Mouse (Mus musculus): Measurements from ENCODE around the gene Chpf2. TPM values are rescaled to one million over a fixed set of nuclear protein-coding genes. Genes with fewer than 3 reads are reported as not detected.

The Chpf2 gene
- polyA plus RNA-seq, 1 experiment: 25.7 TPM

- H3K27ac ChIP-seq (ENCODE audit: insufficient read depth, low read depth, low read length): no peak overlapping the region
- H3K4me1 ChIP-seq (ENCODE audit: control insufficient read depth, insufficient read depth, insufficient read length, low read length): no peaks in the 10 kb centered on the region
- no peak overlapping the region for H3K4me3 ChIP-seq (ENCODE audit: low read depth, low read length)
- 50% methylated on average over 3 of the region's 3 CpGs for WGBS
- TF ChIP-seq POLR2A (IDR thresholded peaks at IDR 0.05; ENCODE audit: low read depth, low read length): no peak
- no peak for TF ChIP-seq CTCF (IDR thresholded peaks at IDR 0.05; ENCODE audit: extremely low read depth, insufficient read length, insufficient replicate concordance, low read depth, low read length)
- no peaks in the 10 kb centered on the region for H3K27me3 ChIP-seq (ENCODE audit: control insufficient read depth, insufficient read depth, low read length)
- no peaks in the 10 kb centered on the region for H3K36me3 ChIP-seq (ENCODE audit: control insufficient read depth, insufficient read depth, low read length)
Measured at GRCm38 (mm10) chr5:24629712-24630111, 43.2 kb downstream of the Chpf2 start.

- TF ChIP-seq POLR2A (IDR thresholded peaks at IDR 0.05; ENCODE audit: low read depth, low read length) (no peak), CTCF (IDR thresholded peaks at IDR 0.05; ENCODE audit: extremely low read depth, insufficient read length, insufficient replicate concordance, low read depth, low read length) (no peak)
- no peak overlapping the region for H3K27ac ChIP-seq (ENCODE audit: insufficient read depth, low read depth, low read length)
- 23% methylated on average over 1 of the region's 1 CpGs for WGBS
- no peaks in the 10 kb centered on the region for H3K36me3 ChIP-seq (ENCODE audit: control insufficient read depth, insufficient read depth, low read length)
- H3K4me1 ChIP-seq (ENCODE audit: control insufficient read depth, insufficient read depth, insufficient read length, low read length): 0 out of 2 replicates have a peak, but pooled peaks cover 2% of the 10 kb centered on the region
- no peaks in the 10 kb centered on the region; the same call in 1 of the 2 replicates for H3K27me3 ChIP-seq (ENCODE audit: control insufficient read depth, insufficient read depth, low read length)
- H3K4me3 ChIP-seq (ENCODE audit: low read depth, low read length): no peak overlapping the region
Measured at GRCm38 (mm10) chr5:24635093-24635492, 48.6 kb downstream of the Chpf2 start.

- Histone ChIP-seq H3K4me3 (ENCODE audit: low read depth, low read length) (no peak overlapping the region), H3K4me1 (ENCODE audit: control insufficient read depth, insufficient read depth, insufficient read length, low read length) (0 out of 2 replicates have a peak, but pooled peaks cover 2% of the 10 kb centered on the region), H3K27ac (ENCODE audit: insufficient read depth, low read depth, low read length) (no peak overlapping the region), H3K27me3 (ENCODE audit: control insufficient read depth, insufficient read depth, low read length) (no peaks in the 10 kb centered on the region; the same call in 1 of the 2 replicates), H3K36me3 (ENCODE audit: control insufficient read depth, insufficient read depth, low read length) (no peaks in the 10 kb centered on the region)
- TF ChIP-seq POLR2A (IDR thresholded peaks at IDR 0.05; ENCODE audit: low read depth, low read length): no peak
- no peak for TF ChIP-seq CTCF (IDR thresholded peaks at IDR 0.05; ENCODE audit: extremely low read depth, insufficient read length, insufficient replicate concordance, low read depth, low read length)
- 74% methylated on average over 6 of the region's 6 CpGs for WGBS
Measured at GRCm38 (mm10) chr5:24635526-24636141, 49.1 kb downstream of the Chpf2 start.

GRCm38 (mm10) chr5:24636987-24637386 lies 50.4 kb downstream of the Chpf2 start:
- no peaks in the 10 kb centered on the region; the same call in 1 of the 2 replicates for H3K27me3 ChIP-seq (ENCODE audit: control insufficient read depth, insufficient read depth, low read length)
- TF ChIP-seq POLR2A (IDR thresholded peaks at IDR 0.05; ENCODE audit: low read depth, low read length) (no peak), CTCF (IDR thresholded peaks at IDR 0.05; ENCODE audit: extremely low read depth, insufficient read length, insufficient replicate concordance, low read depth, low read length) (no peak)
- H3K27ac ChIP-seq (ENCODE audit: insufficient read depth, low read depth, low read length): no peak overlapping the region
- H3K36me3 ChIP-seq (ENCODE audit: control insufficient read depth, insufficient read depth, low read length): no peaks in the 10 kb centered on the region
- 77% methylated on average over 4 of the region's 4 CpGs for WGBS
- H3K4me1 ChIP-seq (ENCODE audit: control insufficient read depth, insufficient read depth, insufficient read length, low read length): 0 out of 2 replicates have a peak, but pooled peaks cover 2% of the 10 kb centered on the region
- no peak overlapping the region for H3K4me3 ChIP-seq (ENCODE audit: low read depth, low read length)

- Histone ChIP-seq H3K36me3 (ENCODE audit: control insufficient read depth, insufficient read depth, low read length) (no peaks in the 10 kb centered on the region), H3K4me1 (ENCODE audit: control insufficient read depth, insufficient read depth, insufficient read length, low read length) (0 out of 2 replicates have a peak, but pooled peaks cover 2% of the 10 kb centered on the region), H3K27me3 (ENCODE audit: control insufficient read depth, insufficient read depth, low read length) (no peaks in the 10 kb centered on the region; the same call in 1 of the 2 replicates), H3K27ac (ENCODE audit: insufficient read depth, low read depth, low read length) (no peak overlapping the region), H3K4me3 (ENCODE audit: low read depth, low read length) (no peak overlapping the region)
- TF ChIP-seq POLR2A (IDR thresholded peaks at IDR 0.05; ENCODE audit: low read depth, low read length): no peak
- TF ChIP-seq CTCF (IDR thresholded peaks at IDR 0.05; ENCODE audit: extremely low read depth, insufficient read length, insufficient replicate concordance, low read depth, low read length): no peak
- 36% methylated on average over 6 of the region's 6 CpGs for WGBS
Measured at GRCm38 (mm10) chr5:24638131-24638530, 51.6 kb downstream of the Chpf2 start.

- TF ChIP-seq POLR2A (IDR thresholded peaks at IDR 0.05; ENCODE audit: low read depth, low read length): no peak
- no peak for TF ChIP-seq CTCF (IDR thresholded peaks at IDR 0.05; ENCODE audit: extremely low read depth, insufficient read length, insufficient replicate concordance, low read depth, low read length)
- H3K27ac ChIP-seq (ENCODE audit: insufficient read depth, low read depth, low read length): no peak overlapping the region
- no peaks in the 10 kb centered on the region for H3K36me3 ChIP-seq (ENCODE audit: control insufficient read depth, insufficient read depth, low read length)
- 0 out of 2 replicates have a peak, but pooled peaks cover 2% of the 10 kb centered on the region for H3K4me1 ChIP-seq (ENCODE audit: control insufficient read depth, insufficient read depth, insufficient read length, low read length)
- no peaks in the 10 kb centered on the region; the same call in 1 of the 2 replicates for H3K27me3 ChIP-seq (ENCODE audit: control insufficient read depth, insufficient read depth, low read length)
- no peak overlapping the region for H3K4me3 ChIP-seq (ENCODE audit: low read depth, low read length)
- 57% methylated on average over 6 of the region's 6 CpGs for WGBS
Measured at GRCm38 (mm10) chr5:24639081-24639480, 52.5 kb downstream of the Chpf2 start.

Other genes starting within 250 kb of the Chpf2 start
- gene Kcnh2, start 235.1 kb upstream of the Chpf2 start, polyA plus RNA-seq (2012; rRNA removed): 21.9 and 26.3 TPM in 2 replicates
- 2.8 and 4.0 TPM in 2 replicates for gene Nos3, start 221.9 kb upstream of the Chpf2 start, polyA plus RNA-seq (2012; rRNA removed)
- gene Atg9b, start 194.6 kb upstream of the Chpf2 start, polyA plus RNA-seq (2012; rRNA removed): 0.43 and 1.9 TPM in 2 replicates
- gene Abcb8, start 193.1 kb upstream of the Chpf2 start, polyA plus RNA-seq (2012; rRNA removed): 53.2 and 83.7 TPM in 2 replicates
- 0.58 and 1.9 TPM in 2 replicates for gene Asic3, start 173.3 kb upstream of the Chpf2 start, polyA plus RNA-seq (2012; rRNA removed)
- 34.0 and 64.7 TPM in 2 replicates for gene Cdk5, start 163.2 kb upstream of the Chpf2 start, polyA plus RNA-seq (2012; rRNA removed)
- 51.4 and 90.6 TPM in 2 replicates for gene Slc4a2, start 162.9 kb upstream of the Chpf2 start, polyA plus RNA-seq (2012; rRNA removed)
- 159 and 230 TPM in 2 replicates for gene Fastk, start 141.5 kb upstream of the Chpf2 start, polyA plus RNA-seq (2012; rRNA removed)
- 51.7 and 135 TPM in 2 replicates for gene Tmub1, start 138.9 kb upstream of the Chpf2 start, polyA plus RNA-seq (2012; rRNA removed)
- gene Agap3, start 134.6 kb upstream of the Chpf2 start, polyA plus RNA-seq (2012; rRNA removed): 31.4 and 59.4 TPM in 2 replicates
- not detected in 2 replicates for gene Gbx1, start 59.5 kb upstream of the Chpf2 start, polyA plus RNA-seq (2012; rRNA removed)
- gene Asb10, start 45.8 kb upstream of the Chpf2 start, polyA plus RNA-seq (2012; rRNA removed): 0.42 and 0.47 TPM in 2 replicates
- not detected in 2 replicates for gene 4931409K22Rik, start 29.9 kb upstream of the Chpf2 start, polyA plus RNA-seq (2012; rRNA removed)
- gene Abcf2, start 9.3 kb upstream of the Chpf2 start, polyA plus RNA-seq (2012; rRNA removed): 20.4 and 32.3 TPM in 2 replicates
- gene Smarcd3, start 37.7 kb downstream of the Chpf2 start, polyA plus RNA-seq (2012; rRNA removed): 8.5 and 9.0 TPM in 2 replicates
- gene Nub1, start 98.8 kb downstream of the Chpf2 start, polyA plus RNA-seq (2012; rRNA removed): 15.4 and 44.1 TPM in 2 replicates
- 1.3 and 2.5 TPM in 2 replicates for gene Wdr86, start 144.0 kb downstream of the Chpf2 start, polyA plus RNA-seq (2012; rRNA removed)
- gene Crygn, start 171.3 kb downstream of the Chpf2 start, polyA plus RNA-seq (2012; rRNA removed): 0.37 TPM in 1 of 2 replicates, not detected in the other